Mouse (Mus musculus): ENCODE measurements at regions not wholly inside any gene's neighbourhood (a gene's known extent, or its start where the extent isn't known, plus 50 kb on each side); places are given as distances from the start of the nearest gene placed in this dataset.

GRCm38 (mm10) chr9:85521342-85521741 is 194.2 kb upstream of the Tent5a start:
- DNase-seq = no peak

- DNase-seq = no peak
These were observed 193.8 kb upstream of the Tent5a start for GRCm38 (mm10) chr9:85520941-85521340.

GRCm38 (mm10) chr9:85499006-85499405 is 171.9 kb upstream of the Tent5a start:
- DNase-seq = no peak

GRCm38 (mm10) chr9:85497348-85497747 is 170.2 kb upstream of the Tent5a start:
- DNase-seq = no peak

- DNase-seq = no peak
These were observed 169.5 kb upstream of the Tent5a start for GRCm38 (mm10) chr9:85496506-85497239.

GRCm38 (mm10) chr9:85495056-85495455 is 167.9 kb upstream of the Tent5a start:
- no peak for DNase-seq

- no peak for DNase-seq
These were observed 166.6 kb upstream of the Tent5a start for GRCm38 (mm10) chr9:85493760-85494159.

- DNase-seq = no peak
These were observed 163.2 kb upstream of the Tent5a start for GRCm38 (mm10) chr9:85490367-85490766.

GRCm38 (mm10) chr9:85487915-85488314 is 160.8 kb upstream of the Tent5a start:
- no peak for DNase-seq

GRCm38 (mm10) chr9:85487052-85487668 is 160.0 kb upstream of the Tent5a start:
- no peak for DNase-seq

GRCm38 (mm10) chr9:85485749-85486148 is 158.6 kb upstream of the Tent5a start:
- DNase-seq = no peak

GRCm38 (mm10) chr9:85483248-85483647 is 156.1 kb upstream of the Tent5a start:
- no peak for DNase-seq

GRCm38 (mm10) chr9:85480566-85480965 is 153.4 kb upstream of the Tent5a start:
- DNase-seq = no peak

- no peak for DNase-seq
These were observed 148.1 kb upstream of the Tent5a start for GRCm38 (mm10) chr9:85475214-85475613.

GRCm38 (mm10) chr9:85470264-85470821 is 143.2 kb upstream of the Tent5a start:
- no peak for DNase-seq

GRCm38 (mm10) chr9:85469288-85469687 is 142.1 kb upstream of the Tent5a start:
- no peak for DNase-seq

- no peak for DNase-seq
These were observed 139.5 kb upstream of the Tent5a start for GRCm38 (mm10) chr9:85466671-85467070.

GRCm38 (mm10) chr9:85459062-85459805 is 132.1 kb upstream of the Tent5a start:
- no peak for DNase-seq

- DNase-seq = no peak
These were observed 131.2 kb upstream of the Tent5a start for GRCm38 (mm10) chr9:85458356-85458755.

- DNase-seq = no peak
These were observed 130.3 kb upstream of the Tent5a start for GRCm38 (mm10) chr9:85457400-85457799.

GRCm38 (mm10) chr9:85455382-85455781 is 128.2 kb upstream of the Tent5a start:
- peak in 1 of 2 experiments; percentile 7 for DNase-seq

GRCm38 (mm10) chr9:85452196-85452857 is 125.2 kb upstream of the Tent5a start:
- no peak for DNase-seq

Measured in heart, adult 18-20 months (tissue).